Mouse (Mus musculus) spleen, adult 12 weeks (tissue): Measurements from ENCODE around the gene Lamb3.
"Not testable (repeated sequence)": the region's sequence is repeated elsewhere in the genome, so short reads cannot be mapped to it uniquely, and the experiment has no call there.

Experiments
- DNase-seq: peaks from one replicate; pipeline ENCODE4 v3.0.0; 2022; ENCODE audit warnings: low spot score

Gene Lamb3

GRCm38 (mm10) chr1:193279492-193279891 is 72.0 kb downstream of the Lamb3 start:
- DNase-seq: no peak

GRCm38 (mm10) chr1:193281344-193281743 is 73.8 kb downstream of the Lamb3 start:
- DNase-seq: no peak

GRCm38 (mm10) chr1:193284228-193284779 is 76.8 kb downstream of the Lamb3 start:
- DNase-seq: no peak

- not testable (repeated sequence) for DNase-seq
These were observed 78.3 kb downstream of the Lamb3 start for GRCm38 (mm10) chr1:193285766-193286325.

- DNase-seq: no peak
These were observed 80.1 kb downstream of the Lamb3 start for GRCm38 (mm10) chr1:193287578-193287977.

GRCm38 (mm10) chr1:193289076-193289475 is 81.6 kb downstream of the Lamb3 start:
- DNase-seq: no peak

- no peak for DNase-seq
These were observed 82.4 kb downstream of the Lamb3 start for GRCm38 (mm10) chr1:193289914-193290313.

GRCm38 (mm10) chr1:193290686-193291085 is 83.2 kb downstream of the Lamb3 start:
- no peak for DNase-seq

- no peak for DNase-seq
These were observed 85.5 kb downstream of the Lamb3 start for GRCm38 (mm10) chr1:193293039-193293438.

GRCm38 (mm10) chr1:193293926-193294325 is 86.4 kb downstream of the Lamb3 start:
- no peak for DNase-seq

GRCm38 (mm10) chr1:193295920-193296319 is 88.4 kb downstream of the Lamb3 start:
- DNase-seq: no peak

GRCm38 (mm10) chr1:193298141-193298765 is 90.8 kb downstream of the Lamb3 start:
- no peak for DNase-seq

GRCm38 (mm10) chr1:193299995-193300394 is 92.5 kb downstream of the Lamb3 start:
- DNase-seq: no peak

GRCm38 (mm10) chr1:193301216-193302092 is 94.0 kb downstream of the Lamb3 start:
- DNase-seq: no peak

GRCm38 (mm10) chr1:193302093-193302405 is 94.5 kb downstream of the Lamb3 start:
- no peak for DNase-seq

- DNase-seq: no peak
These were observed 95.6 kb downstream of the Lamb3 start for GRCm38 (mm10) chr1:193303096-193303495.

GRCm38 (mm10) chr1:193305386-193305785 is 97.9 kb downstream of the Lamb3 start:
- no peak for DNase-seq

- no peak for DNase-seq
These were observed 99.3 kb downstream of the Lamb3 start for GRCm38 (mm10) chr1:193306832-193307231.

GRCm38 (mm10) chr1:193309785-193310518 is 102.5 kb downstream of the Lamb3 start:
- no peak for DNase-seq

- no peak for DNase-seq
These were observed 103.1 kb downstream of the Lamb3 start for GRCm38 (mm10) chr1:193310519-193311085.

GRCm38 (mm10) chr1:193311596-193311995 is 104.1 kb downstream of the Lamb3 start:
- DNase-seq: no peak
